Mouse (Mus musculus) heart, postnatal 36 days (tissue): ENCODE results near the gene Xylb. TPM values are rescaled to one million over a fixed set of nuclear protein-coding genes. Genes with fewer than 3 reads are reported as not detected.

ENCODE experiments used
- DNase-seq, 2 experiments: peaks; one replicate each; pipeline ENCODE4 v3.0.0; 2021 to 2022
- intact Hi-C: fragments of 180-260 bp; cut with DNase I; formaldehyde crosslinking; loops from one replicate; pipeline ENCODE4 v1.15.1; 2025
- total RNA-seq, 2 experiments: library from RNA; stranded (reverse); gene quantifications; 2 replicates each; pipeline ENCODE4 v1.2.3; 2021

The Xylb gene
- total RNA-seq, result under 1 TPM; 0.22 TPM

DNA sequence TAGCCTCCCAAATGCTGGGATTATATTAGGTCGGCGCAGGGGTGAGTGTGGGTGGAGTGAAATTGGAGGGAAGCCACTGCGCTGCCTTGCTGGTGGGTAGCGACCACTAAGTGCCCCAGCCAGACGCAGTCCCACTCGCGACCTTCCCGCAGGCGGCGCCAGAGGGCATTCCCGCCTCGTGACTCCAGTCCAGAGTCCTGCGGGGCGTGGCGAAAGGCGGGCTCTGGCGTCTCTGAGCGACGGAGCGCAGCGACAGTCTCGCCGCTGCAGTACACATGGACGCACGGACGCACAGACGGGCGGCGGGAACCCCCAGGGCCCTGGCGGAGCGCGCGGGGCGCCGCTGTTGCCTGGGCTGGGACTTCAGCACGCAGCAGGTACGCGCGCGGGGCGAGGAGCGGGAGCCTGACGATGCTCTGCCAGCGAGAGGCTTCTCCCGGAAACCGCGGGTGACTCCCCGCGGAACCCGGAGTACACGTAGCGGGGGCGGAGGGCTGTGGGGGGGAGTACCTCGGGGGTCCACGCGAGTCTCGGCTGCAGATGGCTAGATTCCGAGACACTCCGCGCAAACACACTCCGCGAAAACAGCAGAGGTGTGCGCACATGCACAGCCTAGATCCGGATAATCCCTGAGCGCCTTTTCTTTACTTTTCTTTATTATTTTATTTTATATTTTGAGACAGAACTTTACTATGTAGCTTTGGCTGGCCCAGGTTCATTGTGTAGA is at the start of gene Xylb:
TSS of gene Xylb (plus strand) at position 51 of the 727 bp plus-strand sequence.
- DNase-seq, result peak; percentile 89 to 95
- intact Hi-C loops, result loop anchor here (1.0 to 2.0 kb wide), 2 partner anchors 45 to 73 kb away; partner anchors contain the start of gene Acvr2b

DNA sequence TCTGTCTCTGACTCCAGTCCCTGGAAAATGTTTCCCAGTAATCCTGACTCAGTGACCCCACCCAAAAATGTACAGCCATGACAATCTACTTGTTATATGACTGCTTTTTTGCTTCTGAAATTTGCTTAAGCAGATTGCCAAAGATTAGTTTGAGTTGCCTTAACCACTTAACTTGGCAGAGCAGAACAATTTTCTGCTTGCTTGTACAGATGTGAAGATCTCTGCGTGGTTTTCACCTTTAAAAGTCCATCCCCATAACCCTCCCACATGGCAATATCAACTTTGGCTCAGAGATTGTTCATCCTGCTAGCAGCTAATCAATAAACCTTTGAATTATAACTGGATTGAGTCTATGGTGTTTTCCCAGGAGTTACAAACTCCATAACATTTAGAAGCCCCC is 48.1 kb upstream of the Xylb start:
- intact Hi-C loops, result no loop called here
- DNase-seq, result no peak

DNA sequence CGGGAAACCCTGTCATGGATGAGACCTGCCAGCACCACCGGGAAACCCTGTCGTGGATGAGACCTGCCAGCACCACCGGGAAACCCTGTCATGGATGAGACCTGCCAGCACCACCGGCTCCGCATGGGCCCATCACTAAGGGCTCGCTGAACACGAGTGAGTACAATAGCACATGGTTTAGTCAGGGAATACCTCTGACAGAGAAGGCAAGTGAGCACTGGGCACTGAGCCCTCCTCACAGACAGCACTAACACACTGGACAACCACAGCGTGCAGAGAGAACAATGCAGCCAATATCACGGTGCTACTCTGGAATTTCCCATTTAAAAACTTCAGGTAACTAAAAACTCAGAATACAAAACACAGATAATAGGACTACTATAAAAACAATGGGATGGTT is 44.1 kb upstream of the Xylb start:
- no peak for DNase-seq
- intact Hi-C loops, result no loop called here

DNA sequence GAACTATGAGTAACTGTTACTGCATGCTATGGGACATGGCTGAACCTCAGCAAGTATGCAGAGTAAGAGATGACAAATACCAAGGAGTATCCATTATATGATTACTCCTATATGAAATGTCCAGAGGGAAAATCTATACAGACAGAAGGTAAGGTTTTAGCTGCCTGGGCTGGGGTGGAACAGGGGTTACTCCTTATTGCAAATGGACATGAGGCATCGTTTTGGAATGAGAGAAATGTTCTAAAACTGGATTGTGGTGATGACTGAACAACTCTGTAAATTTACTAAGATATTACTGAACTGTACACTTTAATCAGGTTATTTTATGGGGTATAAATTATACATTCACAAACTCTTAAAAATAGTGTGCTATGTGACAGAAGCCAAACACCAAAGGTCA is 38.3 kb upstream of the Xylb start:
- intact Hi-C loops, result no loop called here

DNA sequence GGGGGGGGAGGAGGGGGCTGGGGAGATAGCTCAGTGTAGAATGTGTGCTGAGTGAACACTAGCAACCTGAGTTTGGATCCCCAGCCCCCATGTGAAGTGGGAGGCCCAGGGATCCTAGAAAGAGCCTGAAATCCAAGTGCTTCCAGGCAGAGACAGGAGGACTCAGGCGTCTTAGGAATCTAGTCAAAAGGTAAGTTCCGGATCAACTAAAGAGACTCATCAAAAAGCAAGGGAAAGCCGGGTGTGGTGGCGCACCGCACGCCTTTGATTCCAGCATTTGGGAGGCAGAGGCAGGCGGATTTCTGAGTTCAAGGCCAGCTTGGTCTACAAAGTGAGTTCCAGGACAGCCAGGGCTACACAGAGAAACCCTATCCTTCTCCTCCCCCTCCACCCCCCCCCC is 36.7 kb upstream of the Xylb start:
- intact Hi-C loops, result no loop called here
- DNase-seq, result no peak

More for the DNA sequence above, 38.3 kb upstream of the Xylb start:
- no peak for DNase-seq

DNA sequence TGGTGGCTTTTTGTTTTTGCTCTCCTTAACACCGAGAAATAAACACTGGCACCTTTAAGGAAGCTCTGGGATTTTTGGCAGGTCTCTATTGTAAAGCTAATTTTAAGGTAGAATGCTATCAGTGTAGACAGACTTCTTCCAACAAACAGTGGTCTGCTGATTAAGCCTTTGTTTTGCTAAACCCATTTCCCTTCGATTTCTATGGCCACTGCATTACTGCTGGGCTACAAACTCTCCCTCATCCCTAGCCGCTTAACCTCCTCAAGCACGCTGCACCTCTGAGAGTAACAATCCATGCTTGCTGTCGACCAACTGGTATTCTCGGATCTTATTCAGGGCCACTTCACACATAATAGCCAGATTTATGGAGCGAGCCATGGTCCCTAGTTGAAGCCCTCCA is 36.2 kb upstream of the Xylb start:
- DNase-seq, result no peak

DNA sequence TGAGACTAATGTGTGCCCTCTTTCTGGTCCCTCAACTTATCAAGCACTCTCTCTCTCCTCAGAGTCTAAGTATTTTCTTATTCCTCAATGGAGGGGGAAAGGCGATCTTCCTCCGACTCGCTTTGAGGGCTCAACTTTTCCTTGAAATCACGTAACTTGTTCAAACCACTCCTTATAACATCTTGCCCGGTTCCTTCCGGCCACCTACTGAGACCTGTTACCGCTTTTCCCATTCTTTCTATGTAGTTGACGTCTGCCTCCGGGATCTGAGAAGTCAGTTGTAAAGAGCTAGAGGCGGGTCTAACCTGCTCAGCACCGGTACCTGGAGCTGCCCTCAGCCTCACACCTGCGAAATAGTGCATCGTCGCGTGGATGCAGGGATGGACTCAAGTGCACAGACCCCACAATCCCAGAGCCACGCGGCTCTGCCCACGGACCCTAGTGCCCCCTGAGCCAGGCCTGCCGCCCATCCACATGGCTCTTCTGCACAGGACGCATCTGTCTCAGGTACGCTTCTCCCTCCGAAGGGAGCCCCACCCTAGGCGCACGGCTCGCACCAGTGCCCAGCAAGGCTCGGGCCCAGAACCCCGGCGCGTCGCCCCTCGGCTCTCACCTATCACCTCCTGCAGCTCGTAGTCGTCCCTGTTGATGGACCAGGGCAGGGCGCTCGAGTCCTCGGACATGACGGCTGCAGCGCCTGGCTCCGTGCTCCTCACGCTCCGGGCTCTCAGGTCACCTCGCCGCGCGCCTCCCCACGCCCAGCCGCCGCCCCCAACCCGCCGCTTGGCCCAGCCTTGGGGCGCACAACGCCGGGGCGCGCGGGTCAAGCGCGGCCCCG is 35.6 kb upstream of the Xylb start:
- DNase-seq, result no peak
- intact Hi-C loops, result no loop called here

More for the DNA sequence above, 36.2 kb upstream of the Xylb start:
- intact Hi-C loops, result no loop called here

DNA sequence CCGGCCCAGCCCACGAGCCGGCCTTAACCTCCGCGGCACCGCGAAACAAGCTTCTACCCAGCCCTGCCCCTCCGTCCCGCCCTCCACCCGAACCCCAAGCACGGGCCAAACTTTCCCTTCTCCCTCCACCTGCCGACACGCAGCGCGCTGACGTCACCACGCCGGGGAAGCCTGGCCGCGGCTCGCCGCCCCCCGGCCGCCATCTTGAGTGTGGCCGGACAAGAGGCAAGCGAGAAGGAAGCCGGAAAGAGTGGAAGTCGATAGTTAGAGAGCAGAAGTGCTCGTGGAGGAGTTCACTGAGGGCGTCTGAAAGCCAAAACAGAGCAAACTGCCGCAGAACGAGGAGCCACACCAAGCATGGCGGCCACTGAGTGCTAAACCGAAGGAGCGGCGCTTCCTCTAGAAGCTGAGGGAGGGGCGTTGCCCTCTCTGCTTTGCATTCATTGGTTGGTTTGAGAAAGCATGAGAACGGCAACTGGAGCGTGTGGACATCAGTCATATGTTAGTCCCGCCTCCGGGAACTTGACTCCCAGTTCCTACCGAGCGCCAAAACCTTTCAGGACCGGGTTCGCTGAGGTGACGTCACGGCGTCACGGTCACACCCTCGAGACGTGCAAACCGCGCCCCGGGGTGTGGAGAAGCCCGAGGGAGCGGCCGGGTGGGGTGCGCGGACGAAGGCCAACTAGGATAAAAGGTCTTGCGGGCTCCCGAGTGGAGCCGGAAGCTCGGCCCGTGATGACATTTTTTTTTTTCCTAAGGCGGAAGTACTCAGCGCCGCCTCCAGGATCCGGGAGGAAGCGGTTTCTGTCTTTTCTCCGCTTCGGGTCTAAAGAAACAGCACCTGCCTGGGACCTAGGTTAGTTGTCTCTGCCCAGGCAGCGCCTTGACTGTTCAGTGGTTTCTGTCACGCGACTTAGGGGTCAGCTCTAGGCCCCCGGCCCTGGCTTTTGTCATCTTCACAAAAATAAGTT is 34.6 kb upstream of the Xylb start, which contains the start of gene Oxsr1:
TSS of gene Oxsr1 (minus strand) at position 139 of the 971 bp plus-strand sequence.
- peak; percentile 99 for DNase-seq

DNA sequence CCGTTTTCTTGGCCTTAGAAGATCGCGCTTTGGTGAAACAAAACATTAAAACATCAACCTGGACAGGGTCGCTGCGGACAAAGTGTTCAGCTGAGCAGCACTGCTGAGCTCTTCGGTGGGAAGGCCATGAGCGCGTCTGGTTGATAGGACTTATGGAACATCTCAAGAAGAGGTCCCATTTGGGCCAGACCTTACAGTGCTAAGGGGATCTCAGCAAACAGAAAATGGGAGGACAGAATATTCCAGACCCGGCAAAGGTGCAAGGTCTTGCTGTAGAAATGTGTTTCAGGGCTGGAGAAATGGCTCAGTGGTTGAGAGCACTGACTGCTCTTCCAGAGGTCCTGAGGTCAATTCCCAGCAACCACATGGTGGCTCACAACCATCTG is 33.9 kb upstream of the Xylb start:
- DNase-seq, result no peak
- intact Hi-C loops, result loop anchor here (1.0 kb wide), 1 partner anchor 17 kb away; no protein-coding TSS in a partner anchor

More for the DNA sequence above, 34.6 kb upstream of the Xylb start, which contains the start of gene Oxsr1:
- intact Hi-C loops, result loop anchor here (1.0 kb wide), 1 partner anchor 18 kb away; no protein-coding TSS in a partner anchor

DNA sequence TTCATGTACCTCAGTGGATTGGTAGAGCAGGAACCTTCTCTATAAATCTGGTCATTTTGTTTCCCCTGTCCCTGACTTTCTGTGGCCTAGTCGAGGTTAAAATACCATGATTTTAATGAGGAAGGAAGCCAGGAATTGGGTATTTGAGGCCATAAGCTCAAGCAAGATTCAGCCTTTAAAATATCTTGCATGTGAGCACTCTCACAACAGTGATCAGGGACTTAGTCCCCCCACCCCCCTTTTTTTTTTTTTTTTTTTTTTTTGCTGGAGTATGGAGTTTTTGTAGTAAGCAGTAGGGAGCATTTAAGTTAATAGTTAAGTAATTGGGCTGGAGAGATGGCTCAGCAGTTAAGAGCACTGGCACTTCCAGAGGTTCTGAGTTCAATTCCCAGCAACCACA is 33.1 kb upstream of the Xylb start:
- intact Hi-C loops, result no loop called here
- no peak for DNase-seq

DNA sequence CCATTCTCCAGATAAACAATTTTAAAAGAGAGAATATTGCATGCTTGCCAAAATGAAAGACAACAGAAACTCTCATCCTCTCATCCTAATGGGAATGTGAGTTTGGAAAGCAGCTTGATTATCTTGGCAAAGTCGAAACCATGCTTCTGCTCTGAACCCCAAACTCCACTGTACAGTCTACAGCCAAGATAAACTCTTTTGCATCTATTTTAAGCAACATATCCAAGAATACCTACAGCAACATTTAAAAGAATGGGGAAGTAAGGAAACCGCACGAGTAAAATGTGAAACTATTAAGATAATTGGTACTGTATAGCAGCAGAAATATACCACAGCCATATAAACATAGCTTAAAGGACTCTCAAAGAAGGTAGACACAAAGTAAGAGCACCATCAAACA is 28.7 kb upstream of the Xylb start:
- intact Hi-C loops, result no loop called here

DNA sequence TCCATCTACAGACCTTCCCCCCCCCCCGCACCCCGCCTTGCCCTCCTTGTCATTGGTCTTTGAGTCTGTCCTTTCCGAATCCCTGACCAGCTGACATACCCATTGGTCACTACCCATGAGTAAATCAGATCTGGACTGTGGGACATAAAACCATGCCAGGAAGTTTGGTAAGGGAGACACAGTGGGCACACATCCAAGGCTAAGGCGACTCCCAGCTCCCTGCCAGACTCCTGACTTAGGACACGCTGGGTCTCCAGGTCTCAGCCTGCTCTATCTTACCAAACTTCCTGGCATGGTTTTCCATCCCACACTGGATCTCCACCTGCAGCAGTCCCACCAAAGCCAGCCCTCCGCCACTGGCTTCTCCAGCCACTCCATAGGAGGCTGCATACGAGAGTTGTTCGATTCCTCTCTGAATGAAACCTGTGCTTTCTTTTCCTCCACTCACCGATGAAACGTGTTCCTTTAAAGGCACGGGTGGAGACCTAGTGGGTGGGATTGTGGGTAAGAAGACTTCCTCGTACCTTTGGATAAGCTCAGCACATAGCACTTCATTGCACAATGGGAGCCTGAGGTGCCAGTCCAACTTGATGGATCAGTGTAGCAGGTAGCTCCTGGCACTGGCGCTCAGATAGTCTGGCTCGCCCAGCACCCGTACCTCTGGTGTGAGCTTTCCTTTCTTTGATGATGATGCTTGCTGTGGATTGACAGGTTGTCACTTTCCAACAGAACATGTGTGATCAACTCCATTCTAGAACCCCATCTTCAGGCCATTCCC is 26.8 kb upstream of the Xylb start:
- intact Hi-C loops, result no loop called here

More for the DNA sequence above, 28.7 kb upstream of the Xylb start:
- DNase-seq, result no peak

DNA sequence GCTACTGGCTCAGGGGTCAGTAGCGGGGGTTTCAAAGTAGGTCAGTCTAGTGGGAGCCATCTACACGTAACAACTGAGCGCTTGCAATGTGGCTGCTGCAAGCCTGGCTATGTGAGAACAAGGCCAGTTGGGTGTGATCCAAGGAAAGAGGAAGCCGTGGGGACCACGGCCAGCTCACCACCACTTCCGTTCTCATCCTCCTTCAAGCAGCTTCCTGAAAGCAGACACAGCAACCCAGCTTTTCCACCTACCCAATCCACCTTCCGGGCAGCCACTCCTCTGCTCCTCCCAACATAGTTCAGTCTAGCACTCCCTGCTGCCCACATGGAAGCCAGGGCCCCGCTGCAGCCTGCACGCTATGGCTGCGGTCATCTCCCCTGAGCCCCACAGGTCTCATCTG is 22.9 kb upstream of the Xylb start:
- intact Hi-C loops, result no loop called here
- DNase-seq, result peak; percentile 60 to 67

More for the DNA sequence above, 26.8 kb upstream of the Xylb start:
- DNase-seq, result no peak

DNA sequence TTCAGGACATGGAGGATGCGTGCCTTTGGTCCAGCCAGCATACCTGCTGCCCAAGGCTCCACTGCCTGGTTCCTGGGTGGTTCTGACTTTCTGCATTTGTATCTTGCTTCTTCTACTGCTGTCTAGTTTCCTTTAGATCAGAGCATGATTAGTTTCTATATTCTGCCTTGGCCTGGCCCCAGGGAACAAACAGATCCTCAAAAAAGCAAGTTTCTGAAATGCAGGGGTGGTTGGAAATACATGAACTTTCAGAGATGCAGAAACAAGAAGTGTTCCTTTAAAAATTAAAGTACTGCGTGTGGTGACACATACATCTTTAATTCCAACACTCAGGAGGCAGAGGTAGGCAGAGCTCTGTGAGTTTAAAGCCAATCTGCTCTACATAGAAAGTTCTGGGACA is 22.3 kb upstream of the Xylb start:
- DNase-seq, result no peak
- intact Hi-C loops, result no loop called here

DNA sequence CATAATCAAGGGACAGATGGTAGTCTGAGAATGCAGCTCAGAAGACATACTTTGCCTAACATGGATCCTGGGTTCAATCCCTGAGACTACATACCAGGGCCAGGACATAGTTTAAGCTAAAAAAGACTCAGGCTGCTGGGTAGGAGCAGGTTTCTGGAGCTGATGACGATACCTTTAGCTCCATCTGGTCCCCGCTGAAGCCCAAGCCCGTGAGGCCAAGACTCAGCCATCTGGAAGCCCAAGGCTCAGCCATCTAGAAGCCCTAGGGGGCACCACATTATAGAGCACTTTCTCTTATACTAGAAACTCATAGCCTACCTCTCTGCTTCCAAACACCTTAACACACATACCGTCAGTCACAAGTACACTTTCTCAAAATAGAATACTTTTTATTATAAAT is 21.6 kb upstream of the Xylb start:
- intact Hi-C loops, result no loop called here
- no peak for DNase-seq

DNA sequence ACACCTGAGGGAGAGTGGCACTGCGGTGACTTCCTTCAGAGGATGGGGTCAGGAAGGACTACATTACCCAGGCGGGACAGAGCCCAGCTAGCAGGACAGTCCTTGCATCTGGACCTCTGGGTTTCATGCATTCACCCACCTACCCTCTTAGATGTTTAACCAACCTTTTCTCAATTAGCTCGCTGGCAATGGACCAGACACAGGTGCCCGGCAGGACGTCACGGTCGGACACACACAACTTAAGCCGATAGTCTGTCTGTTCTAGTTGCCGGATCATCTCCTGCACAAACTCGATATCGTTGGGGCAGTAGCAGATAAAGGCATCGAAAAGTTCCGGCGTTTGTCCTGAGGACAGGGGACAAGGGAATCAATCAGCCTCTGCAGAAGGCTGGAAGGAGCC is 19.3 kb upstream of the Xylb start:
- DNase-seq, result no peak
- intact Hi-C loops, result no loop called here

DNA sequence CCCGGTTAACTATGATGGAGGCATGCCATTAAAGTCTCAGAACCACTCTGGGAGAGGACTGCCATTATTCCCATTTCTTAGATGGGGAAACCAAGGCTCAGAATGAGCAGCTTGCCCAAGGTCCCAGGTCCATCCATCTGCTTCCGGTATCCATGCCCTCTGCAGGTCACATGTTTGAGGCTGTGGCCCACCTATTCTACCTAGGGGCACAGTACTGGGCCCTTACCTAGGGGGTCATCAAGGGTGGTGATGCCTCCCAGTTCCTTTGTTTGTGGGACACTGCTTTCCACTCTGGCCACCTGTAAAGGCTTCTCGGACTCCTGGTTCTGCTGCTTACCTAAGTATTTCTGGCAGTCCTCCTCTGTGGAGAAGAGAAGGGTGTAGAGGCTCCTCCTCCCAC is 18.8 kb upstream of the Xylb start:
- no peak for DNase-seq
- intact Hi-C loops, result no loop called here

DNA sequence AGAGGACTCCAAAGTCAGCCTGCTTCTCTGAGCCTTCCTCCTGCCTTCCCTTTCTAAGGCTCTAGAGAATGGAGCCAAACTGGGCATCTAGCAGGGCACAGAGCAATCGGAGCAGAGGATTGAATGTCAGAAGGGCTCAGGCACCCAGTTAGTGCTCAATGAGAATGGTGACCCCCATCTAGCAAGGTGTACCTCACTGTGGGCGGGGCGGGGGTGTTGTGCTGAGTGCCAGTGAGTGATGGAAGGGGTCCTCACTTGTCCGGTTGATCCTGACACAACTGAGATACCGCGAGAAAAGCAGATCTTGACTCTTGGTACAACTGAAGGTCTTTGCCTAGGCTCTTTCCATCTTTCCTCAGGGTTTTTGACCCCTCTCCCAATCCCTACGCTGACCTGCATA is 18.1 kb upstream of the Xylb start:
- no peak for DNase-seq
- intact Hi-C loops, result no loop called here

DNA sequence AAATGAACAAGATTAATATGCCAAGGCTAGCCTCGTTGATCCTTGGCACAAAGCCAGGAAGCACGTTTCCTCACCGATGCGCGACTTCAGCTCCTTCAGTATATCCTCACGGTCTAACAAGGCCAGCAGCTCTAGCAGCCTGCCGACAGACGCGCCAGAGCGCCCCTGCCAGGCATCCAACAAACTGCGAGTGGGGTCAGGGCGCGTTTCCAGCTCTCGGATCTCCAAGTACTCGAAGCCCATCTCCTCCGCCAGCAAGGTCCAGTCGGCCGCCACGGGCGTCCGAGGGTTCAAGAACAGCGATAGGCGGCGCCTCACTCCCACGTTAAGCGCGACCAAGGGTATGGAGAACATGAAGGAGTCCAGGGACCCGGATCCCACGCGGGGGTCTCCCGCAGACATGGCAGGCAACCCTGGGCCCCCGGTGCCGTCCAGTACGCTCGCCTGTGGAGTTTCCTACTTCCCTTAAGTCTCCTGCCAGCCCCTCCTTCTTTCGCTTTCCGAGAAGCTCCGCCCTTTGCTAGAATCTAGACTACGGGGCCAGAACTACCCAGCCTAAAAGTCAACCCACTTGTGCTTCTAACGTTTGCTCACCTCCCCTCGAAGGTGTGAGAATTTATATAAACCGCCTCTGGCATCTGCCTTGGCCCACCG is 17.5 kb upstream of the Xylb start, which contains the start of gene Acaa1a:
TSS of gene Acaa1a (plus strand) at position 119 of the 654 bp plus-strand sequence.
- DNase-seq, result peak; percentile 75 to 83
- intact Hi-C loops, result loop anchor here (1.0 to 10.0 kb wide), 3 partner anchors 16 to 558 kb away; partner anchors contain the start of gene Ctdspl
